Mouse (Mus musculus) CH12.LX (cell line): Measurements from ENCODE around the gene Gm17581.

Experiments
- CHD2 ChIP-seq: IDR thresholded peaks from 2 replicates; pipeline ENCODE4 v1.6.1; 2011; ENCODE audit warnings: low read length, improper control_type of control experiment
- CTCF ChIP-seq, 2 experiments: IDR thresholded peaks in 1 of 2; conservative IDR thresholded peaks in 1 of 2; 2 replicates each; pipeline ENCODE4 v1.5.1; 2011 to 2012; ENCODE audit warnings: low read depth in 2 of 2, low read length in 2 of 2, improper control_type of control experiment in 1 of 2, inconsistent platforms in 1 of 2, mild to moderate bottlenecking in 1 of 2, moderate library complexity in 1 of 2
- ELF1 ChIP-seq: IDR thresholded peaks from 2 replicates; pipeline ENCODE4 v1.6.1; 2014; ENCODE audit warnings: low read depth, mild to moderate bottlenecking, inconsistent platforms, low read length, improper control_type of control experiment
- HCFC1 ChIP-seq: IDR thresholded peaks from 2 replicates; pipeline ENCODE4 v1.6.1; 2012; ENCODE audit warnings: low read depth, mild to moderate bottlenecking, inconsistent platforms, low read length, improper control_type of control experiment
- MAX ChIP-seq: IDR thresholded peaks from 2 replicates; pipeline ENCODE4 v1.6.1; 2011; ENCODE audit warnings: low read length, improper control_type of control experiment
- MYC ChIP-seq: IDR thresholded peaks from 2 replicates; pipeline ENCODE4 v1.6.1; 2011; ENCODE audit warnings: low read depth, mild to moderate bottlenecking, improper control_type of control experiment, low read length
- POLR2A ChIP-seq: IDR thresholded peaks from 2 replicates; pipeline ENCODE4 v1.6.1; 2011; ENCODE audit warnings: low read depth, mild to moderate bottlenecking, improper control_type of control experiment, low read length
- RAD21 ChIP-seq: IDR thresholded peaks from 2 replicates; pipeline ENCODE4 v1.6.1; 2011; ENCODE audit warnings: low read depth, mild to moderate bottlenecking, low read length, improper control_type of control experiment, moderate library complexity
- SIN3A ChIP-seq: IDR thresholded peaks from 2 replicates; pipeline ENCODE4 v1.6.1; 2012; ENCODE audit warnings: low read length, improper control_type of control experiment, inconsistent platforms
- TCF12 ChIP-seq: IDR thresholded peaks from 2 replicates; pipeline ENCODE4 v1.6.1; 2014; ENCODE audit warnings: low read depth, mild to moderate bottlenecking, inconsistent platforms, low read length, improper control_type of control experiment
- USF2 ChIP-seq: conservative IDR thresholded peaks from 2 replicates; pipeline ENCODE4 v1.6.1; 2011; ENCODE audit warnings: low read depth, low read length, improper control_type of control experiment
- ZC3H11A ChIP-seq: IDR thresholded peaks from 2 replicates; pipeline ENCODE4 v1.6.1; 2012; ENCODE audit warnings: low read depth, mild to moderate bottlenecking, inconsistent platforms, low read length, improper control_type of control experiment

GRCm38 (mm10) chr2:155776824-155777687 lies 41.4 kb upstream of the Gm17581 start:
- TF ChIP-seq ZC3H11A (no peak), POLR2A (no peak), MAX (no peak), CTCF (conservative IDR thresholded peaks at IDR 0.05 in 1 of 2, IDR thresholded peaks at IDR 0.05 in 1 of 2; ENCODE audit: low read depth in 2 of 2, low read length in 2 of 2) (no peak), SIN3A (no peak), TCF12 (no peak), MYC (no peak), USF2 (no peak), HCFC1 (no peak), ELF1 (no peak), CHD2 (no peak), RAD21 (no peak)
